Mouse (Mus musculus): ENCODE results near the gene Mettl17. TPM values are rescaled to one million over a fixed set of nuclear protein-coding genes. Genes with fewer than 3 reads are reported as not detected.

Gene Mettl17
- polyA plus RNA-seq (2014; fragmentation: Illumina TruSeq; extraction: RNeasy Lipid Tissue Mini Kit (QIAGEN cat#74804)) = 4.9 TPM

GRCm38 (mm10) chr14:51884598-51885331 is at the start of gene Mettl17:
TSS of gene Mettl17 (plus strand) at chr14:51884842.

GRCm38 (mm10) chr14:51853399-51853798 is 31.2 kb upstream of the Mettl17 start, which contains the start of gene Ear6:
TSS of gene Ear6 (plus strand) at chr14:51853699.

DNA sequence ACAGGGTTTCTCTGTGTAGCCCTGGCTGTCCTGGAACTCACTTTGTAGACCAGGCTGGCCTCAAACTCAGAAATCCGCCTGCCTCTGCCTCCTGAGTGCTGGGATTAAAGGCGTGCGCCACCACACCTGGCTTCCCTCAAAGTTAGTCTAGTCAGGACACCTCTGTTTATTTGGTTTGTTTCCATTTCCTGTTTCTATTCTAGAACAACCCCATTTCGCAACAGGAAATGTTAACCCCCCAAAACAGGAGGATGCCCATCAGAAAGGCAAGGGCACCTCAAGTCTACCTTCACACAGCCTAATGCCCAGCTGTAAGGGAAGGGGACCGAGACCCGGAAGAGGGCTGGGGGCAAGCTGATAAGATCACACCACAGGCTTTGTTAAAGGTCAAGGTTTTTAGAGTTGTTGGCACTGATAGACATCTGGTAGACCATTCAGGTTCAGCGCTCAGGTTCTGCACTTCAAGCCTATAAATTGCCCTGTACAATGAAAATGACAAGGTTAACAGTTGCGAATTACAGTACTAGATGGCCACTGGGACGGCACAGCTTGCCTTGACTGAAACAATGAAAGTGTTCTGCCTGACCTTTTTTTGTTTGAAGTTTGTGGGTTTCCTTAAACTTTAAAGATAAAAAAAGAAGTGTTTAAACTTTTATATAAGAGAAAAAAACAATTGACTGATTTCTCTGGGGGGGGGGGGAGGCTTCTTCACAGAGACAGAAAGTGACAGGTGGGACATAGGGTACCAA is 7.7 kb downstream of the Mettl17 start, which contains the start of gene Slc39a2:
Slc39a2 (plus strand) TSS at position 699 of the 749 bp plus-strand sequence.

DNA sequence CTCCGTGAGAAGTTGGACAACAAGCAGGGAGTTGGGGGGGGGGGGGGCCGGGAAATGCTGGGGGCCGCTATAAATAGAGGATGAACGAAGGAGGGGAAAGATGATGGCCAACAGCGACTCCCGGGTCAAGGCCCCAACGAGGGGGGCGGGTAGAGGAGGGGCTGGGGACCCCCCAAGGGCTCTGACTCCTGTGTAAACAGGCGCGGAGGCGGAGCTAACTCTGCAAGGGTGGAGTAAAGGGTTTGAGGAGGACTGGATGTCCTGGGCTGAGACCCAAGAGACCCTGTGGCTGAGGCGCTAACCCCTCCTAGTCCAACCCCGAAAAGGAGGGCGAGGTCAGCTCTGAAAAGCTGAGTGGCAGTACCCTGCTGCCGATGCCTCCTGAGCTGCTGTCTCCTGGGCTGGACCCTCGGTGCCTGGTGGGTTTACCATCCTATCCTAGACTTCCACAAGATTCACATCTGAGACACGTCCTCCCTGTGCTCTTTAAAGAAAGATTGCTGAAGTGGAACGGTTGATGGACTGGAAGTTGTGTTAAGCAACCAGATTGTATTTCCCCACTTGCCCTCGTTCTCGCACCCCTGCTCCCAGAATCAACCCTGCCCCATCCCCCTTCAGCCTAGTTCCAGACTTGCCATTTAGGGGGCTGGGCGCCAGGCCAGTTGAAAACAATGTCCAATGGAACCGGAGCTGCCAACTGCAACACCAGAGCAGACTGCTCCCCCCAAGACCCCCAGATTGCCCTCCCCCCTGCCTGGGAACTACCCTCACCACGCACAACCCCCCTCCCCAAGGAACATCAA is 29.5 kb downstream of the Mettl17 start, which contains the start of gene Ndrg2:
Ndrg2 (minus strand) TSS at position 199 of the 803 bp plus-strand sequence.

DNA sequence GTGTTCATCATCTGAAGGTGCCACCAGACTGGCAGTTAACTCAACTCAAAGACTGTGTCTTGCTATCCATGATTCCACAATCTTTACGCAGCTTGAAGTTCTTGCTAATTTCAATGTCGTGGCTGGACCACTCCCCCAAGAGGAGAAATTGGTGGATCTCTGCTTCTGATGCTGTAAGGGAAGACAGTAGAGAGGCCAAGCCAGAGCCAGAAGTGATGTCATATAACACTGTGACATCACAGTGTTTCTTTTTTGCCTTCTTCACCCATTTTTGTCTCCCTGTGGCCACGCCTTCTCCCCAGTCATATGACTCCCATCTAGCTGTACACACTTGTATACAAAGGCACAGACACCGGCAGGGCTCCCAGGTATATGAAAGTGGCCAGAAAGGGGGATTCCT is 33.5 kb downstream of the Mettl17 start, which contains the start of gene Tppp2:
Tppp2 (plus strand) TSS at position 301 of the 400 bp plus-strand sequence.

DNA sequence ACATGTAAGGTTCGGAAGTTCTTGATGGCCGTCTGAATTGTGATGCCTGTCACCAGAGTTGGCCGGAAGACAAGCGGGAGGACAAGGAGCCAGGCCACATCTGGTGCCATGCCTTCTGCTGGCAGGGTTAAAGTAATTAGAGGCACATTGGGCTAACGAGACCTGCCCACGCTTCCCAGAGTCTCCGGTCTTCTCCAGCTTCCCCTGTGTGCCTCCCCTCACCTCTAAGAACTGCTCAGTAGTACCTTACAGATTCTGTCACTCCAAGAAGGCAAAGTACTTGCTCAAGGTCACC is 37.9 kb downstream of the Mettl17 start, which contains the start of gene Rnase13:
Rnase13 (minus strand) TSS at position 203 of the 295 bp plus-strand sequence.

Other genes starting within 250 kb of the Mettl17 start
- gene Gm4181, start 249.2 kb upstream of the Mettl17 start, polyA plus RNA-seq (2014; fragmentation: Illumina TruSeq; extraction: RNeasy Lipid Tissue Mini Kit (QIAGEN cat#74804)) = not detected
- gene Gm17079, start 189.4 kb upstream of the Mettl17 start, polyA plus RNA-seq (2014; fragmentation: Illumina TruSeq; extraction: RNeasy Lipid Tissue Mini Kit (QIAGEN cat#74804)) = not detected
- not detected for gene Gm5800, start 167.7 kb upstream of the Mettl17 start, polyA plus RNA-seq (2014; fragmentation: Illumina TruSeq; extraction: RNeasy Lipid Tissue Mini Kit (QIAGEN cat#74804))
- gene Ang4, start 111.3 kb upstream of the Mettl17 start, polyA plus RNA-seq (2014; fragmentation: Illumina TruSeq; extraction: RNeasy Lipid Tissue Mini Kit (QIAGEN cat#74804)) = not detected
- gene AY358078, start 84.8 kb upstream of the Mettl17 start, polyA plus RNA-seq (2014; fragmentation: Illumina TruSeq; extraction: RNeasy Lipid Tissue Mini Kit (QIAGEN cat#74804)) = not detected
- not detected for gene Ear6, start 31.1 kb upstream of the Mettl17 start, polyA plus RNA-seq (2014; fragmentation: Illumina TruSeq; extraction: RNeasy Lipid Tissue Mini Kit (QIAGEN cat#74804))
- gene Slc39a2, start 8.0 kb downstream of the Mettl17 start, polyA plus RNA-seq (2014; fragmentation: Illumina TruSeq; extraction: RNeasy Lipid Tissue Mini Kit (QIAGEN cat#74804)) = 0.23 TPM
- gene Ndrg2, start 29.3 kb downstream of the Mettl17 start, polyA plus RNA-seq (2014; fragmentation: Illumina TruSeq; extraction: RNeasy Lipid Tissue Mini Kit (QIAGEN cat#74804)) = 343 TPM
- gene Tppp2, start 33.6 kb downstream of the Mettl17 start, polyA plus RNA-seq (2014; fragmentation: Illumina TruSeq; extraction: RNeasy Lipid Tissue Mini Kit (QIAGEN cat#74804)) = not detected
- not detected for gene Rnase13, start 37.9 kb downstream of the Mettl17 start, polyA plus RNA-seq (2014; fragmentation: Illumina TruSeq; extraction: RNeasy Lipid Tissue Mini Kit (QIAGEN cat#74804))
- 7.2 TPM for gene Arhgef40, start 99.9 kb downstream of the Mettl17 start, polyA plus RNA-seq (2014; fragmentation: Illumina TruSeq; extraction: RNeasy Lipid Tissue Mini Kit (QIAGEN cat#74804))
- not detected for gene Tmem253, start 130.8 kb downstream of the Mettl17 start, polyA plus RNA-seq (2014; fragmentation: Illumina TruSeq; extraction: RNeasy Lipid Tissue Mini Kit (QIAGEN cat#74804))
- 0.88 TPM for gene Zfp219, start 135.9 kb downstream of the Mettl17 start, polyA plus RNA-seq (2014; fragmentation: Illumina TruSeq; extraction: RNeasy Lipid Tissue Mini Kit (QIAGEN cat#74804))
- gene Olfr221, start 157.6 kb downstream of the Mettl17 start, polyA plus RNA-seq (2014; fragmentation: Illumina TruSeq; extraction: RNeasy Lipid Tissue Mini Kit (QIAGEN cat#74804)) = not detected
- 552 TPM for gene Hnrnpc, start 219.2 kb downstream of the Mettl17 start, polyA plus RNA-seq (2014; fragmentation: Illumina TruSeq; extraction: RNeasy Lipid Tissue Mini Kit (QIAGEN cat#74804))
- 1.2 TPM for gene Rpgrip1, start 225.9 kb downstream of the Mettl17 start, polyA plus RNA-seq (2014; fragmentation: Illumina TruSeq; extraction: RNeasy Lipid Tissue Mini Kit (QIAGEN cat#74804))